Mouse (Mus musculus) lung, postnatal 36 days (tissue): Measurements from ENCODE around the gene Kctd10.

Experiments
- DNase-seq: peaks from one replicate; pipeline ENCODE4 v3.0.0; 2022; ENCODE audit warnings: mixed read lengths

Gene Kctd10

GRCm38 (mm10) chr5:114378177-114378920 lies 2.0 kb downstream of the Kctd10 start:
- DNase-seq: peak; percentile 61

GRCm38 (mm10) chr5:114374409-114375213 lies 5.7 kb downstream of the Kctd10 start:
- peak; percentile 67 for DNase-seq

GRCm38 (mm10) chr5:114373581-114373980 lies 6.7 kb downstream of the Kctd10 start:
- no peak for DNase-seq

DNA sequence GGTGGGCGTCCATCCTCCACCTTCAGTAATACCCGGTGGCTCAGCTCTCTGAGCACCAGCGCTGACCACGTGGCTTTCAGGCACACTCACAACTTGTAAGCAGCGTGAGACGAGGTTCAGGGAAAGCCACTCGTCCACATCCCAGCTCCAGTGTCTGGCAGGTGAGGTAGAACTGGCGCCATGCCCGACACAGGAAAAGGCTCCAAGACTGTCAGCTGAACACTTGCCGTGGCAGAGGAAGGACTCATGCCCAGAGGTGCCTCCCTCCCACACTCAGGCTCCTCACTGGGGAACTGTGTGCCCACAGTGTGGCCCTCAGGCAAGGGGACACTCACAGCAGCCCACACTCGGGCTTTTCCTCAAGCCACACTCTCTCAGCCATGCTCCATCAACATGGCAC lies 7.1 kb downstream of the Kctd10 start:
- peak; percentile 87 for DNase-seq

DNA sequence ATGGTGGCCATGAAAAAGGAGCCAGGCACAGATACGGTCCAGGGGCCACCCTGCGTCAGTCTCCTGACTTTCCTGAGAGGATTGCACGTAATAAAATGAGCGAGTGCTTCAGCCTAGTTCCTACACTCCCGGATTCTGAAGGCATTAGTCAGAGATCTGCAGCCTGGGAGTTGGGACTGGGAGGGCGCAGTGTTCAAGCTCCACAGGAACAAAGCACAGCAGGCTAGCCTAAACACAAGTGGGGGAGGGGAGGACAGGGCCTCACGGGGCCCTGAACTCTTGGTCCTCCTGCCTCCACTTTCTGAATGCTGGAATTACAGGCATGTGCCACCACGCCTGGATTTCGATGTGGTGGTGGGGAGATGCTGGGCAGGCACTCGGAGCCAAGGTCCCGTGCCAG lies 7.7 kb downstream of the Kctd10 start:
- DNase-seq: peak; percentile 65

GRCm38 (mm10) chr5:114371731-114372473 lies 8.4 kb downstream of the Kctd10 start:
- peak; percentile 68 for DNase-seq

- peak; percentile 29 for DNase-seq
Observed at GRCm38 (mm10) chr5:114371331-114371730, 9.0 kb downstream of the Kctd10 start.

DNA sequence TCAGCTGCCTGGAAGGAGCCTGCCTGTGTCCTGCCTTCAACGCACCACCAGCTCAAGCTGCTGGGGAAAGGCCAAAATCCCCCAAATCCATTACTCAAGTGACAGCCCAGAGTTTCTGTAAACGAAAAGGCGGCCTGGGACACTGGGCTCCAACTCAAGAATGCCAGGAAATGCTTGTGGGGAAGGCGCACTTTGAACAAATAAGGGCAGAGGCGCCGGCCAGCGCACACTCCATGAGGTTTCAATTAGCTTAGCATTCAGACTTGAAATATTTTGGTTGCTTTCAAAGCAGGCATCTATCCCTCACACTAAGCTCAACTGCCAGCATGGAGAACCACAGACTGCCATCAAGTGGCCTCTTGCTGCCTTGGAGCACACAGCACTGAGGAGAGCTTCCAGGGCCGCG lies 9.9 kb downstream of the Kctd10 start:
- peak; percentile 94 for DNase-seq

DNA sequence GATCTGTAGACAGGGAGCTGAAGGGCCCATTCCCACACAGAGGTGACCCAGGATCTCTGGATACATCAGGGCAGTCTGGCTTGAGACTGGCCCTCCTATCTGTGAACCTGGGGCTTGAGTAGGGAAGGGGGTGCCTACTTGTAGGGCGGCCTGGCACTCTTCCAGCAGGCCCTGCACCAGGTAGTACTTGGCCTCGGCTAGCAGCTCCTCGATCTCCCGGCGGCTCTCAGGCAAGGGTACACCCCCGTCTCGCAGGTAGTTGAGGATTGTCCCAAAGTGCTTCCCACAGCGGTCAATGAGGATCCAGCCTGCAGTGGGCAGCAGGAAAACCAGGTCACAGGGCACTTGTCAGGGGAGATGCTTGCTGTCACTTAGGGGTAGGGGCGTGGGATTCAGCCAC lies 10.4 kb downstream of the Kctd10 start:
- DNase-seq: no peak

DNA sequence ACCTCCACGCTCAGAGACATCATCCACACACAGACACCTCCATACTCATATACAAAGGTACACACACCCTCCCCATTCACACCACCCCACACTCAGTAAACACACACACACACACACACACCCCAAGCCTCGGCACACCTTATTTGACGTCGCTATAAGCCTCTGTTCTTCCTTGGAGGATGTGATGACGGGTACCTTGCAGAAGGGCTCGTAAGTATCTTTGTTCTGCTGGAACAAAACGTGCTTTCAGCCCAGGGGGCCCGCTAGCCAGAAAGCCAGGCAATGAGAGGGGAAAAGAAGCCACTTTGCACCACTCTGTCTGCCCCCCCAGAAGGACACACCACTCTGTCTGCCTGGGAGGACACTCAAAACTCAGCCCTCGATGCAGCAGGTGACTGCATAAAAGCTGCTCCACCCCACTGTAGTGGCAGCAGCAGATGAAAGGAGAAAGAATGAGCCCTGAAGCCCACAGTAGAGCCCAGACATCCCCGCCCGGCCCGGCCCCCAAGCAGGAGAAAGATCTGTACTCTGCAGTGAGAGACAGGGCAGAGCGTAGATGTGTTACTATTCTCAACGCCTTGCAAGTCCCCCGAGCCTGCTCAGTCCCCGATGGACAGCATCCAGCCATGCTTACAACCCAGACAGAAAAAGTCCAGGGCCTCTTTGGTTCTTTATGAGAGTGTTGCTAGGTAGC lies 11.4 kb downstream of the Kctd10 start:
- no peak for DNase-seq

- DNase-seq: no peak
Observed at GRCm38 (mm10) chr5:114368121-114368520, 12.2 kb downstream of the Kctd10 start.

DNA sequence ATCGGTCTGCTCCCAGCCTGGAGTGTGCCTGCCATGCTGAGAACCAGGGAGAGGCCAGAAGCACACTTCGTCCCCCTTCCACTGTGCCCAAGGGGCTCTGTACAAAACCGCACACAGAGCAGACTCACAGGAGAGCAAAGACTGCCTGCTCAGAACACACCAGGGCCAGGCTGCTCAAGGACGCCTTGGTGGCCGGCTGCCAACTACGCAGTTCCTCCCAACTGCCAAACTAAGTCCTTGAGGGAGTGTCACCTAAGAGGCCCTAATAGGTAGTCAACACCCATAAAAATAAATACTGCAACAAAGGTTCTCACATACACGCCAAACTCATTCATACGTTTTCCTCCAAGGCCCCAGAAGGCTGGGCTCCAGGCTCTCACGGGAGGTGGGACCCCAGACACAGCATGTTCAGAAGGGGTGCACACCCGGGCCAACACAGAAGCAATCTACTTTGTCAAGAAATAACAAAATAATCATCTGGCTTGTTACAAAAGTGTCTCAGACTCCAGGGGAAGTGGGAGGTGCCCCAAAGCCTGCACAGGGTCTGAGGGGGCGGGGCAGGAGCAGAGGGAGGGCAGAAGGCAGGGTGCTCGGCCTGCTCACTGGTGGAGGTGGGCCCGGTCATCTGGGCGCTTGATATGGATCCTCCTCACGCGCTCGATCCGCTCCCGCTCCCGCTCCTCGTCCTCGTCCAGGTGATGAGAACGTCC lies 15.1 kb downstream of the Kctd10 start:
- peak; percentile 90 for DNase-seq

DNA sequence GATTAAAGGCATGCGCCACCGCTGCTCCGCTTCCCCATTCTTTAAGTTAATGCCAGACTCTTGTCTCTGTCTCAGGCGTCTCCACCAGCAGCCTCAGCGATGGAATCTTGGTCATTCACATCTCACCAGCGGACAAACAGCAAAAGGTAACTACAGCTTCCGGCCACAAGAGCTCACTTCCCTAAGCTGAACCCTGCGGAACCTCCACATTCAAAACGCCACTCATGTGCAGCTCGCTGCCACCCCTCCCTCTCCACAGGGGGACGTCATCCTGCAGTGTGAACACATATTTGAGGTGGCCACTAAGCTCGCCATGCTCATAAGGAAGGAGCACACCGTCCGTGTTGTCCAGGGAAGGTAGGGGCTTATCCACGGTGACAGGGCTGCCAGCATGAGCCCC lies 19.3 kb downstream of the Kctd10 start:
- DNase-seq: no peak

- DNase-seq: no peak
Observed at GRCm38 (mm10) chr5:114359586-114359985, 20.7 kb downstream of the Kctd10 start.

GRCm38 (mm10) chr5:114358833-114359232 lies 21.5 kb downstream of the Kctd10 start:
- DNase-seq: no peak

DNA sequence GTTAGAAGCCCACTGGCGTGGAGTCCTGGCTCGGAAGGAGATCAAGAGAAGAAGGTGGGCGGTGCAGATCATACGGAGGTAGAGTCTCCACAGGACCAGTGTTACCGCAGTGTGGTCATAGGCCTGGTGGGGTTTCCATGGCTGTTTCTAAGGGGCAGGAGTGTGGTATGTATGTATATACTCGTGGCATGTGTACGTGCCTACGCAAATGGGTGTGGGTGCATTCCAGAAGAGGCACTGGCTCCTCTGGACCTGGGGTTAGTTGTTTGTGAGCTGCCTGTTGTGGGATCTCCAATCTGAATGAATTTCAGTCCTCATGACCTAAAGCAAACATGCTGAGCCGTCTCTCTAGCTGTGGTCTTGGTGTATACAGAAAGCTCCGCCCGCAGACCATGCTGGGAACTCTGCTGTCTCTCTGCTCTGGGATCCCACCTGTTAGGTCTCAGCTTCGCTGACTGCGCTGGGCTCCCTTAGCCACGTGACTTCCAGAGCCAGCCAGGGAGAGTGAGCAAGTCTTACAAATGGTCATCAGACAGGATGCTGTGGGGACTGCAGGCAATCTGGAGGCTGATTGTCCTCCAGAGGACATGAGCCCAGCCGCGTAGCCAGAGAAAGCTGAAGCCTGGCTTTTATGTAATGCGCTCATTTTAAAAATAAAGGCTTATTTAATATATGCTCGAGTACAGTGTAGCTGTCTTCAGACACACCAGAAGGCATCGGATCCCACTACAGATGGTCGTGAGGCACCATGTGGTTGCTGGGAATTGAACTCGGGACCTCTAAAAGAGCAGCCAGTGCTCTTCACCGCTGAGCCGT lies 23.2 kb downstream of the Kctd10 start:
- peak; percentile 49 for DNase-seq

DNA sequence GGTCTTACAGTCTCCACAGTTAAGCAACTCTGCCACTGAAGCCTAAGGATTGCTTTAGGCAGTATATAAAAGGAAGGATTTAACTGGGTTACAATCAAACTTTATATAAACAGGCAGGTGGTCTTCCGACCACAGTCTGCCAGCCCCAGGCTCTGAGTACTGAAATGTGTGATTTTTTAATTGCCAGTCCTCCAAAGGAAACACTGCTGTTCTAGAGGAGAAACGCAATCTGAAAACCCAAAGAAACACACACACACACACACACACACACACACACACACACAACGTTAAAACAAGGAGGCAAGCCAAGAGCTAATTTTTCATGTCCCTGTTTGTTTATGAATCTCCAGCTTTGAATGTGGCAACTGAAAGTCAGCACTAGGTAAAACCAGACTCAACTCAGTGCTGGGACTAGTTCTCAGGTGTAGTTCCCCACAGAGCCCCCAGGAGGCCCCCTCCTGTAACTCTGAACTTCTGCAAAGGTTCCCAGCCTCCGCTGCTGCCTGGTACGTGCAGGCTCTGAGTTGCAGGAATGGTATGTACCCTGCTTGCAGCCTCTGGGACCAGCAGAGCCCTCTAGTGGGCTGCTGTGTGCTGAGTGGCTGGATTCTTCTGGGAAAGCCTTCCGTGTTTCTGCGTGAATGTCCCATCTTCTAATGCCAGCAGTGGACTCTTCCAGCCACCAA lies 23.9 kb downstream of the Kctd10 start:
- DNase-seq: peak; percentile 96

- DNase-seq: no peak
Observed at GRCm38 (mm10) chr5:114351490-114351889, 28.8 kb downstream of the Kctd10 start.

DNA sequence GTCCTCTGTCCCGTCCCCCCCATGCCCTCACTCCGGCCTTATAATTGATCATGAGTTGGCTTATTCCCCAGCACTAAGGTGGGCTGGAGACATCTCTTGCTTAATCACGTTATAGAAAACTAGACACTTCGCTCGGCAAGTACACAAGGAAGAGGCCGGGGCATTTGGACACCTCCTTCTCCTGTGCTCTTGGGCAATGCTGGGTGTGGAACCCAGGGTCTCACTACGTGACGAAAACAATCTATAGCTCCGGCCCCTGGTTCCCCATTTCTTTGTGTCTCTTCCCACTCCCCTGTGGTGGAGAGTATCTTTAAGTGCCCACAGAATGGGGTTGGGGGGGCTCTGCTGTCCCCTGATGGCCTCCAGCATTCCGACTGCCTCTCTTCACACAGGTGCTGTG lies 33.3 kb downstream of the Kctd10 start:
- no peak for DNase-seq

DNA sequence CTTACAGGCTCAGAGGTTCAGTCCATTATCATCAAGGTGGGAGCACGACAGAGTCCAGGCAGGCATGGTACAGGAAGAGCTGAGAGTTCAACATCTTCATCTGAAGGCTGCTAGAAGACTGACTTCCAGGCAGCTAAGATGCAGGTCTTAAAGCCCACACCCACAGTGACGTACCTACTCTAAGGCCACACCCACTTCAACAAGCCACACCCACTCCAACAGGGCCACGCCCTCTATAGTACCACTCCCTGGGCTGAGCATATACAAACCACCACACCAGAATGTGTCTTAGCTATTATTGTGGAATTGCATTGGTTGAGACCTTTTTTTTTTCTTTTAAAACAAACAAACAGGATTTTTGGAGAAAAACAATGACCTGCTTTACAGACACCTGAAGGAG lies 34.8 kb downstream of the Kctd10 start:
- DNase-seq: no peak

- DNase-seq: no peak
Observed at GRCm38 (mm10) chr5:114343612-114344011, 36.7 kb downstream of the Kctd10 start.
